11 mouse cellular contexts compared by ENCODE assay signal in genomic region chrX:136014392-136014791, GRCm38 (mm10). TPM values are rescaled to one million over a fixed set of nuclear protein-coding genes. Genes with fewer than 3 reads are reported as not detected.
DNase-seq lines count a peak whose midpoint lies in the region; ATAC-seq and TF ChIP-seq lines count a peak whose summit lies in the region.
"Had no signal": no experiment of that assay in that cellular context is flagged by ENCODE, and none has a peak within 500 bp of the region (broad histone marks: within the 10 kb centered on the region; RNA-seq: fewer than 3 reads in every experiment).

No protein-coding gene starts in this region.

- no peak for TF ChIP-seq CTCF in liver, adult 2 months (IDR thresholded peaks at IDR 0.05; ENCODE audit: low read depth, low read length)

- ATAC-seq in liver, embryonic 11.5 days (replicated peaks; ENCODE audit: low FRiP score): no peak
- peak; percentile 61; the same call in 1 of the 2 replicates for ATAC-seq in lung, embryonic 16.5 days (ENCODE audit: low read depth)

- no peak overlapping the region for H3K9ac ChIP-seq in liver, adult 2 months (ENCODE audit: low read depth, low read length)
- H3K9ac ChIP-seq in liver, embryonic 11.5 days (ENCODE audit: low read depth, low read length): no peak overlapping the region
- H3K9ac ChIP-seq in lung, embryonic 16.5 days (ENCODE audit: low read length): no peak overlapping the region
- H3K9ac ChIP-seq: limb, embryonic 12.5 days; midbrain, embryonic 12.5 days had no signal

- 18% methylated on average over 2 of the region's 2 CpGs for WGBS in liver, adult 2 months
- 30% methylated on average over 2 of the region's 2 CpGs for WGBS in liver, embryonic 11.5 days
- WGBS in lung, embryonic 16.5 days: 17% methylated on average over 2 of the region's 2 CpGs

- DNase-seq in adrenal gland, postnatal 14 days: peak; percentile 27
- no peak for DNase-seq in adrenal gland, adult 8-10 months
- peak; percentile 0 for DNase-seq in liver, adult 2 months (ENCODE audit: extremely low read depth, low read depth, low spot score)
- DNase-seq in liver, embryonic 11.5 days (ENCODE audit: low spot score): no peak
- DNase-seq in kidney, adult 18-20 months: peak; percentile 17
- DNase-seq in left cerebral cortex, adult 9 months (ENCODE audit: low spot score in 2 of 2): no peak
- no peak for DNase-seq in frontal cortex, postnatal 25 days (ENCODE audit: low spot score in 2 of 2)

- no peaks in the 10 kb centered on the region for H3K79me2 ChIP-seq in liver, adult 2 months (ENCODE audit: control insufficient read depth, insufficient read depth, low read length)

- TF ChIP-seq POLR2A in liver, adult 2 months (IDR thresholded peaks at IDR 0.05; ENCODE audit: extremely low read depth, insufficient read depth, low read length): no peak

- no peaks in the 10 kb centered on the region for H3K9me3 ChIP-seq in liver, embryonic 11.5 days (ENCODE audit: control insufficient read depth, low read length)
- H3K9me3 ChIP-seq in lung, embryonic 16.5 days (ENCODE audit: control insufficient read depth, low read length): no peaks in the 10 kb centered on the region; the same call in 1 of the 2 replicates
- H3K9me3 ChIP-seq: heart, embryonic 10.5 days; limb, embryonic 12.5 days; midbrain, embryonic 12.5 days had no signal

- no peak overlapping the region for H3K4me3 ChIP-seq in liver, adult 2 months (ENCODE audit: insufficient read depth, low read depth, low read length)
- H3K4me3 ChIP-seq in liver, embryonic 11.5 days (ENCODE audit: low read depth, low read length): no peak overlapping the region
- H3K4me3 ChIP-seq in lung, embryonic 16.5 days (ENCODE audit: low read length): no peak overlapping the region
- H3K4me3 ChIP-seq: heart, embryonic 10.5 days; limb, embryonic 12.5 days; midbrain, embryonic 12.5 days had no signal

- H3K27ac ChIP-seq in liver, adult 2 months (replicated peaks; ENCODE audit: insufficient read depth, low read depth, low read length): no peak overlapping the region
- H3K27ac ChIP-seq in liver, embryonic 11.5 days (ENCODE audit: low read depth, low read length): no peak overlapping the region
- no peak overlapping the region for H3K27ac ChIP-seq in lung, embryonic 16.5 days (ENCODE audit: low read length)
- H3K27ac ChIP-seq: heart, embryonic 10.5 days; limb, embryonic 12.5 days; midbrain, embryonic 12.5 days had no signal

- H3K36me3 ChIP-seq in liver, adult 2 months (ENCODE audit: control insufficient read depth, insufficient read depth, low read length): no peaks in the 10 kb centered on the region
- H3K36me3 ChIP-seq in liver, embryonic 11.5 days (ENCODE audit: control insufficient read depth, insufficient read depth, low read length): no peaks in the 10 kb centered on the region
- H3K36me3 ChIP-seq in lung, embryonic 16.5 days (ENCODE audit: control insufficient read depth, insufficient read depth, low read length): no peaks in the 10 kb centered on the region
- H3K36me3 ChIP-seq: heart, embryonic 10.5 days; limb, embryonic 12.5 days; midbrain, embryonic 12.5 days had no signal

- no peak overlapping the region for H3K4me2 ChIP-seq in liver, embryonic 11.5 days
- no peak overlapping the region for H3K4me2 ChIP-seq in lung, embryonic 16.5 days (ENCODE audit: low read depth, low read length)
- H3K4me2 ChIP-seq: limb, embryonic 12.5 days; midbrain, embryonic 12.5 days had no signal

- H3K4me1 ChIP-seq in liver, adult 2 months (ENCODE audit: control insufficient read depth, insufficient read depth, low read length): no peaks in the 10 kb centered on the region
- no peaks in the 10 kb centered on the region for H3K4me1 ChIP-seq in liver, embryonic 11.5 days (replicated peaks; ENCODE audit: control insufficient read depth, insufficient read depth, low read length)
- H3K4me1 ChIP-seq in lung, embryonic 16.5 days (replicated peaks; ENCODE audit: control insufficient read depth, insufficient read depth, low read length): no peaks in the 10 kb centered on the region
- H3K4me1 ChIP-seq: heart, embryonic 10.5 days; limb, embryonic 12.5 days; midbrain, embryonic 12.5 days had no signal

- H3K27me3 ChIP-seq in liver, adult 2 months (ENCODE audit: control insufficient read depth, insufficient read depth, low read length): no peaks in the 10 kb centered on the region
- no peaks in the 10 kb centered on the region for H3K27me3 ChIP-seq in liver, embryonic 11.5 days (replicated peaks; ENCODE audit: control insufficient read depth, insufficient read depth, low read length)
- H3K27me3 ChIP-seq in lung, embryonic 16.5 days (ENCODE audit: control insufficient read depth, insufficient read depth, low read depth, low read length): no peaks in the 10 kb centered on the region
- H3K27me3 ChIP-seq: midbrain, embryonic 12.5 days had no signal

RNA-seq across cellular contexts. Expression of gene Arxes1, which starts 18.8 kb away (rescaled TPM):
- total RNA-seq in adrenal gland, postnatal 14 days (2021): 20.4 and 23.2 TPM in 2 replicates
- 10 to 100 TPM in 1 of 4 experiments, 1 to 10 TPM in 3; 3.1 to 17.1 (median 5.5) TPM for total RNA-seq in adrenal gland, adult 8-10 months (2022)
- not detected in 2 replicates for total RNA-seq in liver, adult 2 months (2014; rRNA removed)
- not detected in 2 replicates for polyA plus RNA-seq in liver, adult 2 months (2012; rRNA removed)
- polyA plus RNA-seq in liver, embryonic 11.5 days (2014; fragmentation: Nextera tagmentation; extraction: Ambion mirVana): 29.4 and 32.8 TPM in 2 replicates
- polyA plus RNA-seq in lung, embryonic 16.5 days (2015; fragmentation: Nextera tagmentation; extraction: Ambion mirVana): 13.2 and 17.7 TPM in 2 replicates

RNA-seq across cellular contexts. Expression of gene Arxes2, which starts 20.8 kb away (rescaled TPM):
- total RNA-seq in adrenal gland, postnatal 14 days (2021): 52.8 and 58.7 TPM in 2 replicates
- 10 to 100 TPM; 18.5 to 35.9 (median 27.9) TPM for total RNA-seq in adrenal gland, adult 8-10 months (2022)
- total RNA-seq in liver, adult 2 months (2014; rRNA removed): 0.09 and 0.20 TPM in 2 replicates
- 0.09 TPM in 1 of 2 replicates, not detected in the other for polyA plus RNA-seq in liver, adult 2 months (2012; rRNA removed)
- 51.6 and 58.6 TPM in 2 replicates for polyA plus RNA-seq in liver, embryonic 11.5 days (2014; fragmentation: Nextera tagmentation; extraction: Ambion mirVana)
- 44.3 and 48.4 TPM in 2 replicates for polyA plus RNA-seq in lung, embryonic 16.5 days (2015; fragmentation: Nextera tagmentation; extraction: Ambion mirVana)

RNA-seq across cellular contexts. Expression of gene Bex2, which starts 53.6 kb away (rescaled TPM):
- total RNA-seq in adrenal gland, postnatal 14 days (2021): 28.4 and 33.0 TPM in 2 replicates
- total RNA-seq in adrenal gland, adult 8-10 months (2022): 10 to 100 TPM; 26.3 to 37.5 (median 33.4) TPM
- 0.40 TPM in 1 of 2 replicates, not detected in the other for total RNA-seq in liver, adult 2 months (2014; rRNA removed)
- 0.13 TPM in 1 of 2 replicates, not detected in the other for polyA plus RNA-seq in liver, adult 2 months (2012; rRNA removed)
- 260 and 268 TPM in 2 replicates for polyA plus RNA-seq in liver, embryonic 11.5 days (2014; fragmentation: Nextera tagmentation; extraction: Ambion mirVana)
- 56.8 and 57.7 TPM in 2 replicates for polyA plus RNA-seq in lung, embryonic 16.5 days (2015; fragmentation: Nextera tagmentation; extraction: Ambion mirVana)

Comparison
In these comparisons a context has a peak if more than half of its experiments do, and no peak if none do; other contexts are left out.
1. DNase-seq: peak in adrenal gland, postnatal 14 days (single experiment), liver, adult 2 months (single experiment) and kidney, adult 18-20 months (single experiment); none in adrenal gland, adult 8-10 months (single experiment), liver, embryonic 11.5 days (single experiment), left cerebral cortex, adult 9 months (0 of 2) and frontal cortex, postnatal 25 days (0 of 2).
2. RNA of gene Arxes2, which starts 20.8 kb away (total RNA-seq): 52.8 to 58.7 TPM in adrenal gland, postnatal 14 days and 18.5 to 35.9 TPM in adrenal gland, adult 8-10 months; 0.09 to 0.20 TPM in liver, adult 2 months; every median in the first group is over 10 times any median in the second.
3. RNA of gene Bex2, which starts 53.6 kb away (total RNA-seq): 26.3 to 37.5 TPM in adrenal gland, adult 8-10 months and 28.4 to 33.0 TPM in adrenal gland, postnatal 14 days; 0.40 TPM in liver, adult 2 months; every median in the first group is over 10 times any median in the second.